Mouse (Mus musculus): ENCODE data around the gene Sparcl1. TPM values are rescaled to one million over a fixed set of nuclear protein-coding genes. Genes with fewer than 3 reads are reported as not detected.

The Sparcl1 gene
- polyA plus RNA-seq, 1 experiment = not detected

GRCm38 (mm10) chr5:104133752-104134151 lies 20.2 kb upstream of the Sparcl1 start:
- Histone ChIP-seq H3K4me3 (replicated peaks) (no peak overlapping the region), H3K36me3 (replicated peaks; ENCODE audit: low read length) (no peaks in the 10 kb centered on the region), H3K27me3 (replicated peaks) (no peaks in the 10 kb centered on the region), H3K9me3 (no peaks in the 10 kb centered on the region), H3K4me1 (no peaks in the 10 kb centered on the region)
- no peak for TF ChIP-seq FLI1 (IDR thresholded peaks at IDR 0.05; ENCODE audit: low read length)
- TF ChIP-seq GATA1 (IDR thresholded peaks at IDR 0.05; ENCODE audit: borderline replicate concordance, low read length) = no peak

GRCm38 (mm10) chr5:104131544-104131943 lies 18.0 kb upstream of the Sparcl1 start:
- H3K4me3 ChIP-seq (replicated peaks) = no peak overlapping the region
- TF ChIP-seq GATA1 (IDR thresholded peaks at IDR 0.05; ENCODE audit: borderline replicate concordance, low read length) (no peak), FLI1 (IDR thresholded peaks at IDR 0.05; ENCODE audit: low read length) (no peak)
- H3K36me3 ChIP-seq (replicated peaks; ENCODE audit: low read length) = no peaks in the 10 kb centered on the region
- H3K9me3 ChIP-seq = no peaks in the 10 kb centered on the region
- no peaks in the 10 kb centered on the region for H3K4me1 ChIP-seq
- peaks cover 3% of the 10 kb centered on the region for H3K27me3 ChIP-seq (replicated peaks)

DNA sequence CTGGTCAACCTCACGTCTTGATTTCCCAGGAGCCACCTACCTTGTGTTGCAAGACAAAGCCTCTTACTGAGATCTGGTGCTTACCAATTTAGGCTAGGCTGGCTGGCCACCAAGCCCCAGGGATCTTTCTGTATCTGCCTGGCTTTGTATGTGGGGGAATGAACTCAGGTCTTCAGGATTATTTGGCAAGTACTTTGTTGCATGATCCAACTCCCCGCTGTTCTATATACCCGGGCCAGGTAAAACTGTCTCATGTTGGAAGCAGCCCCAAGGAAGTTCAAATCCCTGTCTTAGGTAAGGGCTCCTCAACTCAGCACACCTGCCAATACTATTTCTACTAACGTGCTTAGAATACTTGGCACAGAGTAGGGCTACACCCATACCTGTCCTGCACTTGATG lies 17.4 kb upstream of the Sparcl1 start:
- Histone ChIP-seq H3K4me1 (no peaks in the 10 kb centered on the region), H3K36me3 (replicated peaks; ENCODE audit: low read length) (no peaks in the 10 kb centered on the region), H3K4me3 (replicated peaks) (no peak overlapping the region), H3K27me3 (replicated peaks) (peaks cover 3% of the 10 kb centered on the region), H3K9me3 (no peaks in the 10 kb centered on the region)
- no peak for TF ChIP-seq GATA1 (IDR thresholded peaks at IDR 0.05; ENCODE audit: borderline replicate concordance, low read length)
- no peak for TF ChIP-seq FLI1 (IDR thresholded peaks at IDR 0.05; ENCODE audit: low read length)

DNA sequence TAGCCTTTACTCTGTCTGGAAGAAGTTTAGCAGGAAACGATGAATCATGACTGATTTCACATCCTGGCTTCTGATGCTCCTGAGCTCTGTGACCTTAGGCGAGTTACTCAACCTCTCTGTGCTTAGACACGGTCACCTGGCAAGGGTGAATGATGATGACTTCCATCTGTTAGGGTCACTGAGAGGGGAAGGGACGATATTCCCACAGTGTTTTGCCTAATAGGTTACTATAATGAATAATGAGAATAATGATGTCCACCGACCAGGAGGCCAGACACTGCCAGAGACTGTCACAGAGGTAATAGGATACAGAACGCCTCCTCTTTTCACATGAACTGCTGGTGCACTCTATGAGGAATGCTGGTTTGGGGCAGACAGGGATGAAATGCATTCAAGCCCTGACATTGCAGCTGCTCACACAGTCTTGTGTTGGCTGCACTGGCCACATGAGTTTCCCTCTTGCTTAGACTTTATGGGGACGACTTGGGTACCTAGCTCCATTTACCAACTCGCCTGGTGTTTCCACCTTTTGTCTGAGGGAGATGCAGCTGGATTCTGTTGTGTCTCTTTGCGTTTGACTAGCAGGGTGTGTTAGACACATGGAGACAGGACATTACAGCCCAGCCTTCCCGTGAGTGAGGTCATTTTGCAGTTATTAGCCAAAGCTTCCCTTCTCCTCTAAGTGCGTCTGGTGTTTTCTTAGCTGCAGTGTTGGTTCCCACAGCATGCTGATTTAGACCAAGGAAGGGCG lies 14.9 kb upstream of the Sparcl1 start:
- no peak for TF ChIP-seq FLI1 (IDR thresholded peaks at IDR 0.05; ENCODE audit: low read length)
- TF ChIP-seq GATA1 (IDR thresholded peaks at IDR 0.05; ENCODE audit: borderline replicate concordance, low read length) = no peak
- Histone ChIP-seq H3K27me3 (replicated peaks) (peaks cover 6% of the 10 kb centered on the region), H3K4me3 (replicated peaks) (no peak overlapping the region), H3K36me3 (replicated peaks; ENCODE audit: low read length) (no peaks in the 10 kb centered on the region), H3K4me1 (no peaks in the 10 kb centered on the region), H3K9me3 (no peaks in the 10 kb centered on the region)

DNA sequence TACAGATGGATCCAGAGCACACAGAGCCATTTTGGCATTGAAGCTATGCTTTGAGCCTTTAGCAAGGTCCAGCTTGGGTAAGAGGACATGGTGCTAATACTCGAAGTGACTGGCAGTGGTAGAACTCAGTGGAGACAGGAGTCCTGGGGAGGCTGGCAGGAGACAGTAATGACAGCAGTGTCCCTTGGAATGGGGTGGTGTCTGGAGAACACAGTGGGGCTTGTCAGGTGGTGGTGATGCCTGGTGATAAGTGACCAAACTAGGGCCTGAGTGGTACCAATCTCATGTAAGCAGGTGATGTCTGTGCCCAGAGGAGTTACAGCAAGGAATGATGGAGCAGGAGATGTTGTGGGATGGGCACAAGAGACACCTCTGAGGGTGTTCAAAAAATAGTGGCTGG lies 13.8 kb upstream of the Sparcl1 start:
- Histone ChIP-seq H3K36me3 (replicated peaks; ENCODE audit: low read length) (no peaks in the 10 kb centered on the region), H3K4me1 (no peaks in the 10 kb centered on the region), H3K4me3 (replicated peaks) (no peak overlapping the region), H3K27me3 (replicated peaks) (peaks cover 6% of the 10 kb centered on the region), H3K9me3 (no peaks in the 10 kb centered on the region)
- no peak for TF ChIP-seq FLI1 (IDR thresholded peaks at IDR 0.05; ENCODE audit: low read length)
- TF ChIP-seq GATA1 (IDR thresholded peaks at IDR 0.05; ENCODE audit: borderline replicate concordance, low read length) = no peak

DNA sequence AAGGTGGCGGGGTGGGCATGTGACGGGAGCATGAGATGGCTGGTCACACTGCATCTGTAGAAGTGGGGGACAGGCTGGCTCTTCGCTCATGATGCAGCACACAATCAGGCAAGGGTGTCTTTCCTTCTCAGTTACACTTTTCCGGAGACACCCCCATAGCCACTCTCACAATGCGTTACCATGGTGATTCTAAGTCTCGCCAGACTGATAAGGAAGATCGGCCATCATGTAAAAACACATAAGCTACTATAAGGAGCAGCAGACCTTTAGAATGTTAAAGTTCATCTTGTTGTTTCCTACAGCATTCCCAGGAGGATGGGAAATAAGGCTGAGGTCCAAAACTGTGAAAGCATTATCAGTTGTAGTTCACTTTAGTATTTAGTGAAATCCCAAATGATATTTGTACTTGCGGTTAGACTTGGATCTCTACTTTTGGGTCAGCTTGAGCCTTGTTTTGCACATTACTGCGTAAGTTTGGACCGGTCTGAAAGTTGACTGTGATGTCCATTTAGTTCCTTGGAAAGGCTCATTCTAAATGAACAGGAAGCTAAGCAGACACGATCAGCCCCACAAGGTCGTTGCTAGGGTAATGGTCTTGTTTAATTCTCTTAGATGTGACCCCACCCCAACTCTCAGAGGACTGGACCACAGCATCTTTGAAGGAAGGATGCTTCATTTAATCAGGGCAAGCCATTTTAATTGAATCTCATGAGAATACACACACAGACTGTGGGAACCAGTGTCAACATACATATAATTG lies 13.2 kb upstream of the Sparcl1 start:
- Histone ChIP-seq H3K9me3 (no peaks in the 10 kb centered on the region), H3K4me1 (no peaks in the 10 kb centered on the region), H3K4me3 (replicated peaks) (no peak overlapping the region), H3K27me3 (replicated peaks) (peaks cover 6% of the 10 kb centered on the region), H3K36me3 (replicated peaks; ENCODE audit: low read length) (no peaks in the 10 kb centered on the region)
- TF ChIP-seq GATA1 (IDR thresholded peaks at IDR 0.05; ENCODE audit: borderline replicate concordance, low read length) (no peak), FLI1 (IDR thresholded peaks at IDR 0.05; ENCODE audit: low read length) (no peak)

DNA sequence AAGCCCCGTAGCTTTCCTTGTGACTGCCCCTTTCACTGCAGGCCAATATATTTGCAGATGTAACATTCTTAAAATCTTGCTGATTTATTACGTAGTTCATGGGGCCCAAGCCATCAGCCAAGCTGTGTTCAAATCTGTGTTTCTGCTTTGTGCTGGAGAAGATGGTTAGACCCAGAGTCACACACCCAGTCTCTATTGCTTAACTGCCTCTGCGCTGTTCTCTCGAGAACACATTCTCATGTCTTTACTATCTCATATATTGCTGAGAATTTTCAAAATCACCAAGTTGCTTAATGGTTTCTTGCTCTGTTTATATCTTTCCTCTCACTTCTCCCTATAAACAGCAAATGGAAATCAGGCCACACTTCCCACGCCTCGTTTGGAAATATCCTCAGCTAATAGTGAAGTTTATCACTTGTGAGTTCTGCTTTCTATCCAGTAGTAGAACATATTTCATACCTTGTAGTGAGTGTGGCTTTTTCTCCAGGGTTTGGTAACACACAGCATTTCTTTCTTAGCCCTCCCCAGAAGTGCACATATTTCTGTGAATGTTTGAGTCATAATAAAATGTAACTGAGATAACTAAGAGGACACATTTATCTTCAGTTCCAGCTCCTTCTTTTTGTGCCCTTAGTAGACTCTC lies 10.6 kb upstream of the Sparcl1 start:
- H3K27me3 ChIP-seq (replicated peaks) = peaks cover 10% of the 10 kb centered on the region
- no peaks in the 10 kb centered on the region for H3K4me1 ChIP-seq
- no peak for TF ChIP-seq GATA1 (IDR thresholded peaks at IDR 0.05; ENCODE audit: borderline replicate concordance, low read length)
- TF ChIP-seq FLI1 (IDR thresholded peaks at IDR 0.05; ENCODE audit: low read length) = no peak
- H3K36me3 ChIP-seq (replicated peaks; ENCODE audit: low read length) = no peaks in the 10 kb centered on the region
- H3K9me3 ChIP-seq = no peaks in the 10 kb centered on the region
- H3K4me3 ChIP-seq (replicated peaks) = no peak overlapping the region

DNA sequence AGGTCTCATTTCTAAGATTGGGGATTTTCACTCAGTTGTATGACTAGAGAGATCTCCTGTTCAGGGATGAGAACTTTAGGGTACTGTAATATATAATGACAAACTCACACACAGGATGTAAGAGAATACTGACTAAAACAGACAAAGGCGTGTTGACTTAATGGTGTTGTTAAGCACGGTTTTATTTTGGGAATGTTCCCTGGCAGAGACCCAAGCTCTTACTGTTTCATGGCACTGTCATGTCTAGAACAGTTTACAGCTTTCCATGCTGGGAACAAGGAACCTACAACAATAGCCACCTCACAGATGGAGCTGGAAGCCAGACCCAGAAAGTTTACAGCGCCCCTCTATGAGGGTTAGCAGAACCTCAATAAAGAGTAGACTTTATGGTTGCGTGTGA lies 2.4 kb upstream of the Sparcl1 start:
- Histone ChIP-seq H3K36me3 (replicated peaks; ENCODE audit: low read length) (no peaks in the 10 kb centered on the region), H3K9me3 (no peaks in the 10 kb centered on the region), H3K4me1 (peaks cover 4% of the 10 kb centered on the region), H3K27me3 (replicated peaks) (peaks cover 25% of the 10 kb centered on the region), H3K4me3 (replicated peaks) (no peak overlapping the region)
- TF ChIP-seq FLI1 (IDR thresholded peaks at IDR 0.05; ENCODE audit: low read length) (no peak), GATA1 (IDR thresholded peaks at IDR 0.05; ENCODE audit: borderline replicate concordance, low read length) (no peak)

- Histone ChIP-seq H3K4me3 (replicated peaks) (no peak overlapping the region), H3K4me1 (peaks cover 7% of the 10 kb centered on the region), H3K9me3 (no peaks in the 10 kb centered on the region), H3K27me3 (replicated peaks) (peaks cover 24% of the 10 kb centered on the region), H3K36me3 (replicated peaks; ENCODE audit: low read length) (no peaks in the 10 kb centered on the region)
- TF ChIP-seq FLI1 (IDR thresholded peaks at IDR 0.05; ENCODE audit: low read length) (no peak), GATA1 (IDR thresholded peaks at IDR 0.05; ENCODE audit: borderline replicate concordance, low read length) (no peak)
These were observed 1.6 kb upstream of the Sparcl1 start for GRCm38 (mm10) chr5:104115118-104115517.

- no peaks in the 10 kb centered on the region for H3K9me3 ChIP-seq
- no peak overlapping the region for H3K4me3 ChIP-seq (replicated peaks)
- H3K36me3 ChIP-seq (replicated peaks; ENCODE audit: low read length) = no peaks in the 10 kb centered on the region
- TF ChIP-seq GATA1 (IDR thresholded peaks at IDR 0.05; ENCODE audit: borderline replicate concordance, low read length) (no peak), FLI1 (IDR thresholded peaks at IDR 0.05; ENCODE audit: low read length) (no peak)
- H3K4me1 ChIP-seq = peaks cover 10% of the 10 kb centered on the region
- H3K27me3 ChIP-seq (replicated peaks) = peaks cover 36% of the 10 kb centered on the region
These were observed 1.0 kb downstream of the Sparcl1 start for GRCm38 (mm10) chr5:104112511-104112910.
